Mouse (Mus musculus): Measurements from ENCODE around the gene Nr3c2.

DNA sequence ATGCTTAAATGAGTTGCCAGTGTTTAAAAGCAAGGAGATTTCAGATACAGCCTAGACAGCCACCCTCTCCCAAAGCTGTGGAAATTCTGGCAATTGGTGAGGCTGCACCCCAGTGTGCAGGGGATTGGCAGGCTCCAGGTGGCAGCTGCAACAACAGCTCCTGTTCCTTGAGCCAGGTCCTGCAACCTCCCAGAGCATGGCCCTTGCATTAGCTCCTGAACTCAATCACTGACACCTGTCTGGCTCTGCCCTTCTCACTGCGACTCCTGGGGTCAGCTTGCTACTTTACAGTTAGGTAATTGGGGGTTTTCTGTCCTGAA, 222.3 kb downstream of the Nr3c2 start:
- TF ChIP-seq CTCF (IDR thresholded peaks at IDR 0.05; ENCODE audit: borderline replicate concordance, insufficient read depth, low read depth, low read length) (no peak), POLR2A (IDR thresholded peaks at IDR 0.05; ENCODE audit: borderline replicate concordance, insufficient read depth, low read length) (no peak)

Measured in cerebellum, adult 2 months (tissue).